Mouse (Mus musculus) hindbrain, embryonic 12.5 days (tissue): ENCODE results near the gene Stat1. TPM values are rescaled to one million over a fixed set of nuclear protein-coding genes. Genes with fewer than 3 reads are reported as not detected.
A peak's percentile ranks its signal among the peaks of the same experiment; 100 is the strongest.

Source experiments
- ATAC-seq: fragments of 200-750 bp; cut with Nextera tagmentation; 2 replicates; pipeline ENCODE4 v1.8.0; 2017; ENCODE audit warnings: moderate TSS enrichment; ENCODE audit not compliant: low FRiP score
- H3K27ac ChIP-seq: fragments of 300-500 bp; sonication (generic); 2 replicates; pipeline ENCODE4 v1.5.1; 2016; ENCODE audit warnings: mild to moderate bottlenecking
- H3K27me3 ChIP-seq: fragments of 300-500 bp; sonication (generic); 2 replicates; pipeline ENCODE4 v1.6.1; 2016; ENCODE audit warnings: mild to moderate bottlenecking
- H3K36me3 ChIP-seq: fragments of 300-500 bp; sonication (generic); 2 replicates; pipeline ENCODE4 v1.6.1; 2016; ENCODE audit warnings: mild to moderate bottlenecking
- H3K4me1 ChIP-seq: fragments of 300-500 bp; sonication (generic); 2 replicates; pipeline ENCODE4 v1.6.1; 2016
- H3K4me2 ChIP-seq: fragments of 300-500 bp; sonication (generic); replicated peaks from 2 replicates; pipeline ENCODE4 v1.6.1; 2016; ENCODE audit warnings: mild to moderate bottlenecking
- H3K4me3 ChIP-seq: fragments of 300-500 bp; sonication (generic); 2 replicates; pipeline ENCODE4 v1.5.1; 2016; ENCODE audit warnings: mild to moderate bottlenecking
- H3K9ac ChIP-seq: fragments of 300-500 bp; sonication (generic); 2 replicates; pipeline ENCODE4 v1.6.1; 2016; ENCODE audit warnings: mild to moderate bottlenecking, moderate library complexity
- H3K9me3 ChIP-seq: fragments of 300-500 bp; sonication (generic); replicated peaks from 2 replicates; pipeline ENCODE4 v1.6.1; 2016; ENCODE audit warnings: mild to moderate bottlenecking
- WGBS: fragments of 180-500 bp; shearing (Covaris S2); methylation state at CpG from one replicate; pipeline ENCODE4 v1.1.7; 2016; 5-methylcytosine and 5-hydroxymethylcytosine counted together
- polyA plus RNA-seq: library from polyadenylated mRNA; unstranded; fragments of >200 nt; fragmentation: Nextera tagmentation; extraction: Ambion mirVana; gene quantifications from 2 replicates; pipeline ENCODE4 v1.2.1, GENCODE M21; 2016

Stat1 gene
- polyA plus RNA-seq, 1 experiment from 2014 or later, result 19.2 TPM

DNA sequence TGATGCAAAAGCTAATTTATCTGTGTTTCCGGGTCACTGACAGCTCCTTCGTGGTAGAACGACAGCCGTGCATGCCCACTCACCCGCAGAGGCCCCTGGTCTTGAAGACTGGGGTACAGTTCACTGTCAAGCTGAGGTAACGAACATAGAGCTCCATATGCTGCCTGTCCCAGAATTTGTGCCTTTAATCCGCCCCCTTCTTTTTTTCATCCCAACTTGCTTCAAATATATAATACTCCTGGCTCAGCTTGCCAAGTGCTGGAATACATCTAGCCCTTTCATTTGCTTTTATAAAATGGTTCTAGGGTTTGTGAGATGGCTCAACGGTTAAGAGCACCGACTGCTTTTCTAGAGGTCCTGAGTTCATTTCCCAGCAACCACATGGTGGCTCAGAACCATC lies 21.3 kb downstream of the Stat1 start:
- Histone ChIP-seq H3K36me3 (no peaks in the 10 kb centered on the region), H3K27me3 (no peaks in the 10 kb centered on the region), H3K9ac (no peak overlapping the region), H3K4me2 (no peak overlapping the region), H3K4me1 (0 out of 2 replicates have a peak, but pooled peaks cover 3% of the 10 kb centered on the region), H3K9me3 (no peaks in the 10 kb centered on the region), H3K4me3 (no peak overlapping the region), H3K27ac (no peak overlapping the region)
- ATAC-seq, result no peak
- WGBS, result 81% methylated on average over 9 of the region's 9 CpGs

DNA sequence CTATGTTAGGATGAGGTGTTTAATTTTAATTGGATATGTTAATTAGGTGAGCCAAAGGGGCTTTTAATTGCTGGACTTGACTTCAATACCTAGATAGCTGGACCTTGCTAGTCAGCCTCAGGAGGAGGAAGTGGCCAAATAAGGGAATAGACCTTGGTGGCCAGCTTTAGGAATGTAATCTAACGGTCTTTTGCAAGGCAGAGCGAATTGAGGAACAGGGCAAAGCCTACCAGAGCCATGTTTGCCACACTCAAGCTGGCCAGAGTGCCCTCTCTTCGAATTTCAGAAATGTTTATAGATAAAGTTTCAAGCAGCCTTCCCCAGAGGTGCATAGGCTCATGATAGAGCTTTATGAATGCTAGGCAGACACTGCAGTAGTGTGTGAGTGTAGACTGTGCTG lies 22.2 kb downstream of the Stat1 start:
- WGBS, result 80% methylated on average over 3 of the region's 3 CpGs
- no peak for ATAC-seq
- Histone ChIP-seq H3K27ac (no peak overlapping the region), H3K4me2 (no peak overlapping the region), H3K9me3 (no peaks in the 10 kb centered on the region), H3K27me3 (no peaks in the 10 kb centered on the region), H3K4me1 (0 out of 2 replicates have a peak, but pooled peaks cover 3% of the 10 kb centered on the region), H3K4me3 (no peak overlapping the region), H3K9ac (no peak overlapping the region), H3K36me3 (no peaks in the 10 kb centered on the region)

DNA sequence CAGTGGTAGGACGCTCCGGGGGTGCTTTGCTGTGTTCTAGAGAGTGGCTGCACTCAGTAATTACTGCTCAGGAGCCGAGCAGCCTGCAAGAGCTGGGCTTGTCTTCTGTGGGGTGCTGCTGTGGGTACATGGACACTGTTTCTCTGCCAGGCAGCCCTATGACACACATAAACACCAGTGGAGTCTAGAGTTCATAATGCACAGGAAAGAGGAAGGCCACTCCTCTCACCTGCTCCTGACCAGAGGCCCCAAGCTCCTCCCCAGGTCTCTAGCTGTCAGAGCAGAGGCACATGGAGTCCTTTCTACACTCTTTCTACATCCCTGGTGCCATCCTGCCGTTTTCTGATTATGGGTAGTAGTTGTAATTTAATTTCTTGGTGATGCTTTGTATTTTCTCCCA lies 22.9 kb downstream of the Stat1 start:
- no peak overlapping the region for H3K4me2 ChIP-seq
- no peaks in the 10 kb centered on the region for H3K9me3 ChIP-seq
- 0 out of 2 replicates have a peak, but pooled peaks cover 3% of the 10 kb centered on the region for H3K4me1 ChIP-seq
- no peaks in the 10 kb centered on the region for H3K36me3 ChIP-seq
- no peak overlapping the region for H3K4me3 ChIP-seq
- no peak overlapping the region for H3K27ac ChIP-seq
- 71% methylated on average over 4 of the region's 4 CpGs for WGBS
- no peak for ATAC-seq
- no peaks in the 10 kb centered on the region for H3K27me3 ChIP-seq
- no peak overlapping the region for H3K9ac ChIP-seq

DNA sequence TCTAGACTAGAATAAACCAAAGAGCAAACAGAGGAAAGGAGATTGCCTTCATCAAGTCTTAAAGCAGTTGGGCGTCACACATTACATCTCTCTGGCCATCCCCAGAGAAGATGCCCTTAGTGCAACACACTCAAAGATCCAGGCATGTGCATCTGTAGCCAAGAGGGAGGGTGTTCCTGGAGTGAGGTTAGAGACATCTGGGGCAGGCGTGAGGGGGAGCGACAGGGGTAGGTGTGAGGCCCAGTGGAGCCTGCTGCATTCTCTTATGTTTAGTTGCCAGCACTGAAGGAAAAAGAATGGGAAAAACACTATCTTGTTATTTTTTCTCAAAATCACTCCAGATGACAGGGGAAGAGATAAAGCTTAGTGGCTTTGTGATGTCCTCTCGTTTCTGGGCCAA lies 24.0 kb downstream of the Stat1 start:
- Histone ChIP-seq H3K4me2 (no peak overlapping the region), H3K36me3 (no peaks in the 10 kb centered on the region), H3K4me1 (0 out of 2 replicates have a peak, but pooled peaks cover 8% of the 10 kb centered on the region), H3K9ac (no peak overlapping the region), H3K27me3 (no peaks in the 10 kb centered on the region), H3K4me3 (no peak overlapping the region), H3K27ac (no peak overlapping the region), H3K9me3 (no peaks in the 10 kb centered on the region)
- ATAC-seq, result no peak
- WGBS, result 82% methylated on average over 4 of the region's 4 CpGs

DNA sequence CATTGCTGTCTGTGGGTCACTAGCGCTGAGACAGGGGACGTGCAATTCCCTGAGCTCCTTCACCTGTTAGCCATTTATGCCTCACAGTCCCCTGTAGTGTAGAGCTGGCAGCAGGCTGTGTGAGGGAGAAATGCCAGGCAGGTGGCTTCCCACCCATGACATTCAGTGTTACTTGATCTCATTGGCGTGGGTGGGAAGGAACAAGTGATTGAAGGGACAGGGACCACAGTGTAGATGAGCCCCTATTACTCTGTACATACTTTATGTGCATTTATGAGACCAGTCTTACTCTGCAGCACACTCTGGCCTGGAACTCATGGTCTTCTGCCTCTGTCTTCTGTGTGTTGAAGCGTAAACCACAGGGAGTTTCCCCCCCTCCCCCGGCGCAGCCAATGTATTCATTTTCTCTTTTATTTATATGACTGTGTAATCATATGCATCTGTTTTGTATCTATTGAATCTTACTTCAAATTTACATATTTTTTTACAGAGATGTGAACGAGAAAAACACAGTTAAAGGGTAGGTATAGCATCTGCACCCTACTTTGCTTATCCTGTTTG lies 24.4 kb downstream of the Stat1 start:
- H3K4me1 ChIP-seq, result peaks cover 12% of the 10 kb centered on the region; the same call in 1 of the 2 replicates
- H3K9ac ChIP-seq, result no peak overlapping the region
- no peak overlapping the region for H3K4me3 ChIP-seq
- H3K36me3 ChIP-seq, result no peaks in the 10 kb centered on the region
- 90% methylated on average over 7 of the region's 7 CpGs for WGBS
- no peaks in the 10 kb centered on the region for H3K27me3 ChIP-seq
- H3K4me2 ChIP-seq, result no peak overlapping the region
- H3K27ac ChIP-seq, result no peak overlapping the region
- ATAC-seq, result no peak
- H3K9me3 ChIP-seq, result no peaks in the 10 kb centered on the region

DNA sequence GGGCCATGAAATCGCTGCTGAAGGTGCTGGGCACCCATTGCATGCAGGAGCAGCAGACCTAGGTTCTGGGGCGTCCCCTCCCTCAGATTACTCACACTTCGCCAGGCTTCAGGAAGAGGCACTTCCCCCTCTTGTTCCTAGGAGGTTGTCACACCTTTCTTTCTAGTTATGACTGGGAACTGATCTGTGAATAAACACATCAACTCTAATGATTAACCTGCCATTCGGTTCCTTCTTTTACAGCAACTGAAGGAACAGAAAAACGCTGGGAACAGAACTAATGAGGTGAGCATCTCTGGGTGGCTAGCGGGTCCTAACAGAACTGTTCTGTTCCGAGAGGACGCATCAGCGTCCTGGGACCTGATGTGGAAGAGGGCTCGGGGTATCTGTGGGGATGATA lies 25.7 kb downstream of the Stat1 start:
- no peak for ATAC-seq
- H3K27ac ChIP-seq, result no peak overlapping the region
- H3K4me2 ChIP-seq, result no peak overlapping the region
- no peak overlapping the region for H3K4me3 ChIP-seq
- 88% methylated on average over 10 of the region's 10 CpGs for WGBS
- H3K9ac ChIP-seq, result no peak overlapping the region
- H3K36me3 ChIP-seq, result no peaks in the 10 kb centered on the region
- H3K9me3 ChIP-seq, result no peaks in the 10 kb centered on the region
- H3K4me1 ChIP-seq, result peaks cover 15% of the 10 kb centered on the region; the same call in 1 of the 2 replicates
- no peaks in the 10 kb centered on the region for H3K27me3 ChIP-seq

DNA sequence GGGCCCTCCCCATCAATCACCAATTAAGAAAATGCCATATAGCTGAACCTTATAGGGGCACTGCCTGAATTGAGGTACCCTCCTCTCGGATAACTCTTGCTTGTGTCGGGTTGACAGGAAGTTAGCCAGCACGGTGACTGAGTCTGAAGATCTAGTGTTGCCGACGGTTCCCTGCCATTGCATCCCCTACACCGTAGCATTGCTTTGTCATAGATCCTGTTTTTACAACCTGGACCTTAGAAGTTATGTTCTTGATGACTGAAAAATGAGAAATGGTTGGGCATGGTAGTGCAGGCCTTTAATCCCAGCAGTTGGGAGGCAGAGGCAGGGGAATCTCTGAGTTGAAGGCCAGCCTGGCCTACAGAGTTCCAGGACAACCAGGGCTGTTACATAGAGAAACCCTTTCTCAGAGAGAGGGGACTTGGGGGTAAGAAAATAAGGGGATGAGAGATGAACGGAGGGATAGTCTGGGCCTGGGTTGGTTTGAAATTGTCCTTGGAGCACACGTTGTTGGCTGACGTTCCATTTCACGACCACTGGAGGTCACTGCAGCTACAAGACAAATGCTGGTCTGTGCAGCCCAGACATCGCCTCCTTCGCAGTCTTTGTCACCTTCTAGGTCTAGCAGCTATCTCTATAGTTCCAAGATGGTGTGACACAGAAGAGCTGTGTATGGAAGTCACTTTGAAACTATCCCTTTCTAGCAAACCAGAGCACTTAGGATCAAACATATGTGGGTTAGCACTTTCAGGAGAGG lies 27.2 kb downstream of the Stat1 start:
- peak; percentile 83 for ATAC-seq
- Histone ChIP-seq H3K27ac (no peak overlapping the region), H3K4me3 (no peak overlapping the region), H3K4me1 (peaks cover 17% of the 10 kb centered on the region; the same call in 1 of the 2 replicates), H3K9ac (no peak overlapping the region), H3K36me3 (no peaks in the 10 kb centered on the region), H3K27me3 (no peaks in the 10 kb centered on the region), H3K4me2 (no peak overlapping the region), H3K9me3 (no peaks in the 10 kb centered on the region)
- WGBS, result 55% methylated on average over 12 of the region's 12 CpGs

DNA sequence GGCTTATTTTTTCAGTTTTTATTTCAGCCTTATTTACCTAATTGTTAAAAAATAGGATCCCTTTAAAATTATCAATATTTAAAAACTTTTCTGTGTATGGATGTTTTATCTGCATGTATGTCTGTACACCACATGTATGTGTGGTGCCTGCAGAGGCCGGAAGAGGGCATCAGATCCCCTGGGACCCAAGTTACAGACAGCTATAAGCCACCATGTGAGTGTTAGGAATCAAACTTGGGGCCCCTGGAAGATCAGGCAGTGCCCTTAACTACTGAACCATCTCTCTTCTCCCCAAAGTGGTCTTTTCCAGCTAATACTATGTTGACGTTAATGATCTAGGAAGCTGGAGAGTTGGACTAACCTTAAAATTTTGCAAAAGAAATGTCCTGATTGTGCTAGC lies 28.2 kb downstream of the Stat1 start:
- 77% methylated on average over 2 of the region's 2 CpGs for WGBS

DNA sequence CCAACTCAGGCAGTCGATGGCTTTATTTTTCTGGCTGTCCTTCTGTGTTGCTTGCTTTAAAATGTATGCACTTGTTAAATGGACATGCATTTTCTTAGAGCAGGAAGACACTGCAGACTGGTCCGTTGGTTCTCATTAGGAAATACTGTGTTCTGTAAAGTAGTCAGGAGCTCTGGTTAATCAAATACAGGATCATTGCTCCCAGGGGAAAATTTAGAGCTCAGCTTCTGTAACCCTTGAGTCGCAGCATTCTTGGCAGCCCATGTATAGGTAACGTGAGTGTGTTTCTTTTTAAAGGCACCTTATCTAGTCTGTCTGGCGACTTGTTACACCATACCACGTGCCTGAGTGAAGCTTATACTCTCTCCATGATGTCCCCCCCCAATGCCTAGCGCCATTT lies 28.9 kb downstream of the Stat1 start:
- H3K27me3 ChIP-seq, result no peaks in the 10 kb centered on the region
- H3K9me3 ChIP-seq, result no peaks in the 10 kb centered on the region
- no peak overlapping the region for H3K4me3 ChIP-seq
- ATAC-seq, result no peak
- no peak overlapping the region for H3K9ac ChIP-seq
- H3K27ac ChIP-seq, result no peak overlapping the region
- H3K36me3 ChIP-seq, result no peaks in the 10 kb centered on the region
- WGBS, result 64% methylated on average over 7 of the region's 7 CpGs
- H3K4me1 ChIP-seq, result peaks cover 17% of the 10 kb centered on the region; the same call in 1 of the 2 replicates
- H3K4me2 ChIP-seq, result no peak overlapping the region

More for the DNA sequence above, 28.2 kb downstream of the Stat1 start:
- H3K9me3 ChIP-seq, result no peaks in the 10 kb centered on the region
- no peak overlapping the region for H3K4me2 ChIP-seq
- H3K9ac ChIP-seq, result no peak overlapping the region
- H3K27me3 ChIP-seq, result no peaks in the 10 kb centered on the region
- no peak overlapping the region for H3K4me3 ChIP-seq
- peaks cover 17% of the 10 kb centered on the region; the same call in 1 of the 2 replicates for H3K4me1 ChIP-seq
- no peak overlapping the region for H3K27ac ChIP-seq
- ATAC-seq, result no peak
- no peaks in the 10 kb centered on the region for H3K36me3 ChIP-seq

DNA sequence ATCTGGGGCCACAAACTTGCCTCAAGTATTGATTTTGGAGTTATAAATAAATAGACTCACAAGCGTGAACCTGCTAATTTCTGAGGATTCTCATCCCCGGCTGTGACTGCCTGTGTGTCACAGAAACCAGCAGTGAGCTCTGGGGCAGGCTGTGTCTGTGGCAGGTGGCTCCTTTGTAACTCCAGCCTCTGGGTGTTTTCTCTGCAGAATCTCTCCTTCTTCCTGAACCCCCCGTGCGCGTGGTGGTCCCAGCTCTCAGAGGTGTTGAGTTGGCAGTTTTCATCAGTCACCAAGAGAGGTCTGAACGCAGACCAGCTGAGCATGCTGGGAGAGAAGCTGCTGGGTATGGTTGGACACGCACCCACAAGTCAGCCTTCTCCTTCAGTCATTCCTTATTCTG lies 29.5 kb downstream of the Stat1 start:
- Histone ChIP-seq H3K27me3 (no peaks in the 10 kb centered on the region), H3K9ac (no peak overlapping the region), H3K9me3 (no peaks in the 10 kb centered on the region), H3K4me2 (no peak overlapping the region), H3K4me1 (peaks cover 17% of the 10 kb centered on the region; the same call in 1 of the 2 replicates), H3K36me3 (no peaks in the 10 kb centered on the region), H3K4me3 (no peak overlapping the region), H3K27ac (no peak overlapping the region)
- WGBS, result 70% methylated on average over 7 of the region's 7 CpGs
- ATAC-seq, result no peak

DNA sequence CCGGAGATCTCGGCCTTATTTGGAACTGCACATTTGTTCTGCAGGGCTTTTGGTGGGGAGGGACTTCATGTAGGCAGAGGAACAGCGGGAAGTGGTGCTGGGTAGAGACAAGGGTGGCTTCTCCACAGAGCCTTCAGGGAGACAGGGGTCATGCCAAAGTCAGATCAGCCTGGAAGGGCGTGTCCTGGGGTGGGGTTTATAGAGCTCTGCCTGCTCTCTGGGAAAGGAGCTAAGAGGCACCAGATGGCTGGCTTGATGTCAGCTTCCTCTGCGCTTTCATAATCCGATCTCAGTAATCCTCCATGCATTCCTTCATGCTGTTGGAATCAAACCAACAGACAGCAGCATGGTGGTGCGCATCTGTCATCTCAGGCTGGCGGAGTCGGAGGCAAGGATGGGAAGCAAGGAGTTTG lies 30.7 kb downstream of the Stat1 start:
- WGBS, result 61% methylated on average over 9 of the region's 9 CpGs
- Histone ChIP-seq H3K4me3 (no peak overlapping the region), H3K4me2 (no peak overlapping the region), H3K9me3 (no peaks in the 10 kb centered on the region), H3K36me3 (no peaks in the 10 kb centered on the region), H3K27ac (no peak overlapping the region), H3K9ac (no peak overlapping the region), H3K27me3 (no peaks in the 10 kb centered on the region), H3K4me1 (peaks cover 17% of the 10 kb centered on the region; the same call in 1 of the 2 replicates)
- no peak for ATAC-seq

DNA sequence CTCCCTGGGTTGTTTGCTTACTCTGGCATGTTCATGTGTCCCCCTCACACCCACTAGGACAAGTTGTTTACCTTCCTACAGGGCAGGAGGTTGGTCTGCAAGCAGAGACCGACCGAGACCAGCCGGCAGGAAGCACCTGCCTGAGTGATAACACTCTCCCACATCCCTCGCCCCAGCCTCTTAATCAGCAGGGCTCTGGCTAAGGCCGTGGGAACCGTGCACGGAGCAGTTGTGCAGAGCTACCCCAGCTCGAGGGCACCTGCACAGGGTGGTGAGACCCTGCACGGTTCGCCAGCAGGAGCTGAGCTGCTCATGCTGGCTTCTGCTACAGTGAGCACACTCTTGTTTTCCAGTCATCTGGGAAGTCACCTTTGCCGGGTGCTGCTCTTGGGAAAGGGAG lies 31.4 kb downstream of the Stat1 start:
- no peaks in the 10 kb centered on the region for H3K36me3 ChIP-seq
- peaks cover 17% of the 10 kb centered on the region; the same call in 1 of the 2 replicates for H3K4me1 ChIP-seq
- 64% methylated on average over 11 of the region's 11 CpGs for WGBS
- no peak for ATAC-seq
- H3K4me3 ChIP-seq, result no peak overlapping the region
- H3K27me3 ChIP-seq, result no peaks in the 10 kb centered on the region
- no peak overlapping the region for H3K9ac ChIP-seq
- no peak overlapping the region for H3K27ac ChIP-seq
- H3K9me3 ChIP-seq, result no peaks in the 10 kb centered on the region
- H3K4me2 ChIP-seq, result no peak overlapping the region

DNA sequence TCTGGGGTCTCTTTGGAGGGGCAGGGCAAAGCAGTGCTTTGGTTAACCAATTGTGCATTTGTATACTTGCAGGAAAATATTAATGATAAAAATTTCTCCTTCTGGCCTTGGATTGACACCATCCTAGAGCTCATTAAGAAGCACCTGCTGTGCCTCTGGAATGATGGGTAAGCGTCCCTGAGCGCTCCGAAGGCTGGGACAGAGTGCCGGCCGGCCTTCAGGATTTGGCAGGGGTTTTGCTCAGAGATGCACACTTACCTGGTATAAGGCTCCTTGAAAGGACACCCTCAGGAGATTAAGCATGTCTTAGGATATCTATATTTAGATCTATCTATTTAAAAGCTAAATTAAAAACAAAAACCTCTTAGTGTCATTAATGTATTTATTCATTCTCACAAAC lies 31.9 kb downstream of the Stat1 start:
- peaks cover 17% of the 10 kb centered on the region; the same call in 1 of the 2 replicates for H3K4me1 ChIP-seq
- H3K9ac ChIP-seq, result no peak overlapping the region
- ATAC-seq, result no peak
- H3K27me3 ChIP-seq, result no peaks in the 10 kb centered on the region
- 91% methylated on average over 5 of the region's 5 CpGs for WGBS
- no peak overlapping the region for H3K27ac ChIP-seq
- no peak overlapping the region for H3K4me3 ChIP-seq
- no peaks in the 10 kb centered on the region for H3K36me3 ChIP-seq
- H3K4me2 ChIP-seq, result no peak overlapping the region
- H3K9me3 ChIP-seq, result no peaks in the 10 kb centered on the region
